Mouse (Mus musculus) ES-CJ7 (cell line): Measurements from ENCODE around the gene Tmtc2.

Experiments
- DNase-seq: peaks from one replicate; pipeline ENCODE4 v3.0.0; 2011; ENCODE audit warnings: low read depth, low spot score

The Tmtc2 gene

GRCm38 (mm10) chr10:105501736-105502135, 72.5 kb downstream of the Tmtc2 start:
- no peak for DNase-seq

- no peak for DNase-seq
These were observed 73.8 kb downstream of the Tmtc2 start for GRCm38 (mm10) chr10:105500482-105500881.

- no peak for DNase-seq
These were observed 79.0 kb downstream of the Tmtc2 start for GRCm38 (mm10) chr10:105495248-105495647.

GRCm38 (mm10) chr10:105492485-105492884, 81.8 kb downstream of the Tmtc2 start:
- no peak for DNase-seq

GRCm38 (mm10) chr10:105490748-105491147, 83.5 kb downstream of the Tmtc2 start:
- DNase-seq = no peak

- no peak for DNase-seq
These were observed 84.1 kb downstream of the Tmtc2 start for GRCm38 (mm10) chr10:105489970-105490735.

- DNase-seq = no peak
These were observed 87.3 kb downstream of the Tmtc2 start for GRCm38 (mm10) chr10:105486977-105487376.

- DNase-seq = no peak
These were observed 89.7 kb downstream of the Tmtc2 start for GRCm38 (mm10) chr10:105484355-105485094.

- DNase-seq = no peak
These were observed 94.5 kb downstream of the Tmtc2 start for GRCm38 (mm10) chr10:105479771-105480170.

- DNase-seq = no peak
These were observed 96.5 kb downstream of the Tmtc2 start for GRCm38 (mm10) chr10:105477623-105478238.

GRCm38 (mm10) chr10:105474162-105474830, 100.0 kb downstream of the Tmtc2 start:
- no peak for DNase-seq

GRCm38 (mm10) chr10:105464378-105464777, 109.9 kb downstream of the Tmtc2 start:
- DNase-seq = no peak

GRCm38 (mm10) chr10:105453441-105453840, 120.8 kb downstream of the Tmtc2 start:
- DNase-seq = no peak

GRCm38 (mm10) chr10:105447191-105447590, 127.1 kb downstream of the Tmtc2 start:
- no peak for DNase-seq

GRCm38 (mm10) chr10:105444309-105444708, 129.9 kb downstream of the Tmtc2 start:
- no peak for DNase-seq

GRCm38 (mm10) chr10:105434879-105435278, 139.4 kb downstream of the Tmtc2 start:
- DNase-seq = no peak

- no peak for DNase-seq
These were observed 143.4 kb downstream of the Tmtc2 start for GRCm38 (mm10) chr10:105430885-105431284.

GRCm38 (mm10) chr10:105430232-105430631, 144.0 kb downstream of the Tmtc2 start:
- no peak for DNase-seq

GRCm38 (mm10) chr10:105428080-105428479, 146.2 kb downstream of the Tmtc2 start:
- DNase-seq = no peak

GRCm38 (mm10) chr10:105427625-105428024, 146.6 kb downstream of the Tmtc2 start:
- no peak for DNase-seq

GRCm38 (mm10) chr10:105425052-105425451, 149.2 kb downstream of the Tmtc2 start:
- DNase-seq = no peak

- DNase-seq = no peak
These were observed 151.1 kb downstream of the Tmtc2 start for GRCm38 (mm10) chr10:105423187-105423586.
